Mouse (Mus musculus) retina, adult 2 months (tissue): Measurements from ENCODE around the gene Eid3.

Experiments used
- DNase-seq: peaks from one replicate; pipeline ENCODE4 v3.0.0-alpha.2; 2012; ENCODE audit warnings: low read depth, low spot score

The Eid3 gene

GRCm38 (mm10) chr10:82860929-82861315 lies 5.5 kb upstream of the Eid3 start:
- no peak for DNase-seq

- no peak for DNase-seq
Observed at GRCm38 (mm10) chr10:82863106-82863680, 3.2 kb upstream of the Eid3 start.

GRCm38 (mm10) chr10:82863827-82864226 lies 2.6 kb upstream of the Eid3 start:
- no peak for DNase-seq

GRCm38 (mm10) chr10:82866832-82867231 lies 406 bp downstream of the Eid3 start:
- no peak for DNase-seq

GRCm38 (mm10) chr10:82868418-82869086 lies 2.1 kb downstream of the Eid3 start:
- no peak for DNase-seq

- DNase-seq = no peak
Observed at GRCm38 (mm10) chr10:82875446-82875845, 9.0 kb downstream of the Eid3 start.

GRCm38 (mm10) chr10:82876076-82876796 lies 9.8 kb downstream of the Eid3 start:
- no peak for DNase-seq

GRCm38 (mm10) chr10:82887354-82887753 lies 20.9 kb downstream of the Eid3 start:
- DNase-seq = no peak

- DNase-seq = no peak
Observed at GRCm38 (mm10) chr10:82888576-82888975, 22.1 kb downstream of the Eid3 start.

- DNase-seq = no peak
Observed at GRCm38 (mm10) chr10:82889447-82889973, 23.1 kb downstream of the Eid3 start.

GRCm38 (mm10) chr10:82890936-82891335 lies 24.5 kb downstream of the Eid3 start:
- DNase-seq = no peak

GRCm38 (mm10) chr10:82891427-82891826 lies 25.0 kb downstream of the Eid3 start:
- peak; percentile 9 for DNase-seq

GRCm38 (mm10) chr10:82892442-82893055 lies 26.1 kb downstream of the Eid3 start:
- no peak for DNase-seq

- no peak for DNase-seq
Observed at GRCm38 (mm10) chr10:82893872-82894650, 27.6 kb downstream of the Eid3 start.

GRCm38 (mm10) chr10:82897936-82898335 lies 31.5 kb downstream of the Eid3 start:
- no peak for DNase-seq

GRCm38 (mm10) chr10:82898893-82899292 lies 32.5 kb downstream of the Eid3 start:
- no peak for DNase-seq

GRCm38 (mm10) chr10:82899810-82900421 lies 33.5 kb downstream of the Eid3 start:
- DNase-seq = no peak

GRCm38 (mm10) chr10:82900546-82900945 lies 34.1 kb downstream of the Eid3 start:
- DNase-seq = no peak

- peak; percentile 37 for DNase-seq
Observed at GRCm38 (mm10) chr10:82901436-82901835, 35.0 kb downstream of the Eid3 start.

GRCm38 (mm10) chr10:82908526-82908925 lies 42.1 kb downstream of the Eid3 start:
- DNase-seq = no peak

- DNase-seq = peak; percentile 32
Observed at GRCm38 (mm10) chr10:82909382-82909781, 43.0 kb downstream of the Eid3 start.
